Mouse (Mus musculus) urinary bladder, postnatal 14 days (tissue): ENCODE data around the gene Fndc9.

ENCODE experiments used
- DNase-seq: peaks from one replicate; pipeline ENCODE4 v3.0.0; 2021; ENCODE audit warnings: low spot score

Gene Fndc9

DNA sequence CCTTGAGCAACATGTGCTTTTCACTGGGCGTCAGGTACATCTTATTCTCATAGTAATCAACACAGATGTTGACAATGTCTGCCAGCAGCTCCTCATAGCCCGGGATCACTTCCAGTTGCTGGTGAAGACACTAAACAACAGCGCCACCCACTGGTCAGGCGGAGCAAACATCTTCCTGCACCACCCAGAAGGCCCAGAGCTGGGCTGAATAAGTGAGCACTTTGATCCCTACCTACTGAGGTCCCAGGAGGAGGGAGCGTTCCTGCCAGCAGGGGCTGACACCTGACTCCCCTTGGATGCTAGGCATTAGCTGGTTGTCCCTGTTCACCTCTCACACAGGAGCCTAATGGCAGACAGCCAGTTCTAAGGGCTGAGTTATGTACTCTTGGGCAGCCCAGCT lies 41.4 kb downstream of the Fndc9 start:
- DNase-seq = peak; percentile 26

DNA sequence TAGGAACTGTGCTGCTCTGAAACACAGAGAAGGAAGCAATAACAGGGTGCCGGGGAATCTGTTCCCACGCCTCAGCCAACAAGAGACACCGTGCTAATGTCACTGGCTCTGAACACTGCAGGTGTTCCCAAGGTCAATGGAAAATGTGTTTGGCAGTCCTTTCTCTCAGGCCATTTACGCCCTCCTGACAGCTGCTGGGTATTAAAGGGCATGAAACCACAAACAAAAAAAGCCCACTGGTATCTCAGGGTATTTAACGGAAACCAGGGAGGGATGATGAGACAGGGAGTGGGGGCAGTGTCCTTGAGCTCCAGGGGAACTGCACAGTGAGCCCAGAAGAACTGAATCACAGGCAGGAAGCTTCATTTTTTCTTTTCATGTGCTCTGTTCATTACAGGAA lies 42.8 kb downstream of the Fndc9 start:
- no peak for DNase-seq

DNA sequence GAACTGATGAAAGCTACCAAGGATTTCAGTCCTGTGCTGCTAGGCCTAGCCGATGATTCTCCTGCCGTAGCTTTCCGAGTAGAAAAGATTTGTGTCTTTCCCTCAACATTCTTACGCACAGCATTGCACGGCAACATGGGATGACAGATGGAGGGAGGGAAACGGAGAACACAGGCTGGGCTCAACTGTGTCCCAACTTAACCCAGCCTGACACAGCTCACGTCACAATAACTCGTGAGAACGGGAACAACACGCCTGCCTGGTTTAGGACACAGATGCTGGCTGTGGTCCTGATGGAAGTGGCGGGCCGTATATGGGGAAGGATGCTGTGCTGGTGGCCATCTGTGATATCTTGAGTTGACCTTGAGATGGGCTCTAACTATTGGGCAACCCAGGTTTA lies 43.4 kb downstream of the Fndc9 start:
- DNase-seq = no peak

DNA sequence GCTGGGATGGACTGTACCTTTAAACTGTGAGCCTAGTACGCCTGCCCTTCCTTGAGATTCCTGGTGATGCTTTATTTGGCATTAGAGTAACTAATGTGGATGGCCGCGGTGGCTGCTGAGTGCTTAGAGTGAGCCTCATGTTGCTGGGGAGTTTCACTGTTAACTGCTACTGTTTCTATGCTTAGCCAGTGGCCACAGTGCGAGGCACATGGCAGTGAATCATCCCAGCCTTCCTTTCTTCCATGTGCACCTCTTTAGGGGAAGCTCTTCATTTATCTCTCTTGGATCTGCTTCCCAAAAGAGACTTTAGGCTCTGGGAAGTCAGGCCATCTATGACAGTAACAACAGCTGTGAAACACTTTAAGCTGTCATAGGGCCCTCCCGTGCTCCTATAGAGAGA lies 47.3 kb downstream of the Fndc9 start:
- no peak for DNase-seq

DNA sequence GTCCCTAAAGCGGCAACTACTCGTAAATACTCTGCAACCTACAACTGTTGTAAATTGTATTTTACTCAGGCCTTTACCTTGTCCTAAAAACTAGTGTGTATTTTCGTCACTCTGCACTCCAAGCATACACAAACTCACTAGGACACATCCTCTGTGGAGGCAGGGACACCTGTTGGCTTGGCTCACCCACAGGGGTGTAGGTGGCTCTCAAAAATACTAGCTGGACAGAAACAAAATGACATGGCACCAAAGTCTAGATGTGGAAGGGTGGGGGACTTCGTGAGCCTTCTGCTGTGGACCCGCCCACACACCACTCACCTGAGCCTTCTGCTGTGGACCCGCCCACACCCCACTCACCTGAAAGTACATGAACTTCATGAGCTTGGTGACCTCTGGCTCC lies 48.5 kb downstream of the Fndc9 start:
- DNase-seq = no peak

DNA sequence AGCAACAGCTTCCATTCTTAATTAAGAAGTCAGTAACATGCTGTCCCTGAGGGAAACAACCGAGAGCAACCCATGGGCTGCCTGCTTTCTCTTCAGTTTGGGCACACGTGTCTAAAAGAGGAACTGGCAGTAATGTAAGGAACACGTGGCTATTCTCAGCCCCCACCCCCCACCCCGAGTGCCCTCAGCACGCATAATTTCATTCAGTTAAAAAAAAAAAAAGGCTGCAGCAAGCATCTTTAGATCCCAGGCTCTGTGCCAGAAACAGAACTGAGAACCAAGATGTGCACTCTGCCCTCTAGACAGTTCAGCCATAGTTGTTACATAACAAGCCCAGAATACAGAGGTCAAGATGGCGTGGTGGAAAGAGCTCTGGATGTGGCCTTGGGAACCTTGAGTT lies 51.5 kb downstream of the Fndc9 start:
- DNase-seq = no peak

DNA sequence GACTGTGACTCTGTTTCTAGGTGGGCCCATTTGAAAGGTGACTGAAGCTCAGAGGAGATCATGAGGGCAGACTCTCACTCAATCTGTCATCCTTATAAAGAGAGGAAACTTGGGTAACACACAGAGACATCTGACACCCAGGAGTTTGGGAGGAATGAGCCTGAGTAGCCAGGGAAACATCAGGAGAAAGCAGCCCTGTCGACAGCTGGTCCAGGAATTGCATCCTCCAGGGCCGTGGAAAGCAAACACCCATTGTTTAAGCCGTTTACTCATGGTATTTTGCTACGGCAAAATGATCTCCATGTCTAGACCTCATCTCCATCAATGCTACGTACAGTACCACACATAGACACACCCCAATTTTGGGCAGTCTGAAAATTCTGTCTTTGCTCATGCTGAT lies 52.8 kb downstream of the Fndc9 start:
- DNase-seq = no peak

DNA sequence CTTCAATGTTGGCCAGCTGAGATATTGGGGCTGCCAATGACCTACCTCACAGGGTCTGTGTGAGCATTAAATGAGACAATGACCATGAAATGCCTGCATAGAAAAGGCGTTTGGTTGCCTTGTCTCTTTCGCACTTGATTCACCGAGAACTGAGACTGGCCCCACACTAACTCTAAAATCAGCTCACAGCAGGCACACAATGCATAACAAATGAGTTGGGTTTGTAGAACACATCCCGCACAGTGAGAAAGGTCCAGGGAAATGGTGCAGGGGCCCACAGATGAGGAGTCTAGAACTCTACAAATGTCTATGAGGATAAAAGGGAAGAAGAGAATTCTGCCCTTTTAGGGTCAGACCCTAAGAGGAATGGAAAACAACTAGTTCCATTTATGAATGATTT lies 53.7 kb downstream of the Fndc9 start:
- DNase-seq = no peak
